Mouse (Mus musculus) MEL (cell line): ENCODE measurements around the gene Rln3.

Experiments
- CTCF ChIP-seq, 3 experiments: IDR thresholded peaks in 2 of 3; conservative IDR thresholded peaks in 1 of 3; 2 replicates each; pipeline ENCODE4 v1.5.1; 2011 to 2012; ENCODE audit warnings: low read length in 3 of 3, low read depth in 2 of 3, mild to moderate bottlenecking in 2 of 3, improper control_type of control experiment in 1 of 3, inconsistent platforms in 1 of 3, mixed read lengths in 1 of 3, moderate library complexity in 1 of 3; ENCODE audit not compliant: control insufficient read depth in 1 of 3, insufficient read depth in 1 of 3, poor library complexity in 1 of 3, severe bottlenecking in 1 of 3
- ELF1 ChIP-seq: IDR thresholded peaks from 2 replicates; pipeline ENCODE4 v1.6.1; 2014; ENCODE audit warnings: low read depth, mild to moderate bottlenecking, inconsistent platforms, low read length, improper control_type of control experiment, moderate library complexity
- EP300 ChIP-seq, 2 experiments: IDR thresholded peaks; 2 replicates each; pipeline ENCODE4 v1.6.1; 2011; ENCODE audit warnings: improper control_type of control experiment in 2 of 2, low read length in 2 of 2, low read depth in 1 of 2, mild to moderate bottlenecking in 1 of 2
- HCFC1 ChIP-seq: IDR thresholded peaks from 2 replicates; pipeline ENCODE4 v1.6.1; 2012; ENCODE audit warnings: low read depth, mild to moderate bottlenecking, inconsistent platforms, low read length, improper control_type of control experiment, moderate library complexity
- MAFK ChIP-seq: IDR thresholded peaks from 2 replicates; pipeline ENCODE4 v1.6.1; 2011; ENCODE audit warnings: low read depth, mild to moderate bottlenecking, low read length, improper control_type of control experiment, borderline replicate concordance
- MAX ChIP-seq: IDR thresholded peaks from 2 replicates; pipeline ENCODE4 v1.6.1; 2011; ENCODE audit warnings: low read length, improper control_type of control experiment
- MYC ChIP-seq: IDR thresholded peaks from 2 replicates; pipeline ENCODE4 v1.6.1; 2011; ENCODE audit warnings: low read depth, mild to moderate bottlenecking, low read length, improper control_type of control experiment, moderate library complexity
- POLR2A ChIP-seq, 2 experiments: IDR thresholded peaks; 2 replicates each; pipeline ENCODE4 v1.6.1; 2011 to 2012; ENCODE audit warnings: low read length in 2 of 2, mild to moderate bottlenecking in 2 of 2, control low read depth in 1 of 2, improper control_type of control experiment in 1 of 2, low read depth in 1 of 2, moderate library complexity in 1 of 2; ENCODE audit not compliant: control insufficient read depth in 1 of 2, insufficient read depth in 1 of 2, poor library complexity in 1 of 2
- POLR2AphosphoS2 ChIP-seq: IDR thresholded peaks from 2 replicates; pipeline ENCODE4 v1.6.1; 2011; ENCODE audit warnings: low read length, improper control_type of control experiment
- POLR2AphosphoS5 ChIP-seq: IDR thresholded peaks from 2 replicates; pipeline ENCODE4 v1.6.1; 2012; ENCODE audit warnings: low read depth, borderline replicate concordance, mild to moderate bottlenecking, inconsistent platforms, low read length, moderate library complexity, mixed read lengths
- TCF12 ChIP-seq: IDR thresholded peaks from 2 replicates; pipeline ENCODE4 v1.6.1; 2014; ENCODE audit warnings: low read depth, mild to moderate bottlenecking, inconsistent platforms, low read length, improper control_type of control experiment, moderate library complexity
- USF1 ChIP-seq: IDR thresholded peaks from 2 replicates; pipeline ENCODE4 v1.6.1; 2014; ENCODE audit warnings: low read depth, mild to moderate bottlenecking, inconsistent platforms, low read length, improper control_type of control experiment, moderate library complexity
- ZC3H11A ChIP-seq: IDR thresholded peaks from 2 replicates; pipeline ENCODE4 v1.6.1; 2012; ENCODE audit warnings: low read depth, mild to moderate bottlenecking, inconsistent platforms, low read length, improper control_type of control experiment
- ZNF384 ChIP-seq: IDR thresholded peaks from 2 replicates; pipeline ENCODE4 v1.6.1; 2012; ENCODE audit warnings: low read depth, mild to moderate bottlenecking, inconsistent platforms, low read length, improper control_type of control experiment

- TF ChIP-seq MAX (no peak), MYC (no peak), POLR2A (IDR thresholded peaks at IDR 0.05; ENCODE audit: control insufficient read depth in 1 of 2, insufficient read depth in 1 of 2, low read depth in 1 of 2, low read length in 2 of 2, poor library complexity in 1 of 2) (no peak), ELF1 (no peak), ZNF384 (no peak), CTCF (IDR thresholded peaks at IDR 0.05 in 2 of 3, conservative IDR thresholded peaks at IDR 0.05 in 1 of 3; ENCODE audit: control insufficient read depth in 1 of 3, insufficient read depth in 1 of 3, low read depth in 2 of 3, low read length in 3 of 3, poor library complexity in 1 of 3, severe bottlenecking in 1 of 3) (no peak), POLR2AphosphoS5 (no peak), TCF12 (no peak), ZC3H11A (no peak), POLR2AphosphoS2 (no peak), USF1 (no peak), MAFK (no peak), HCFC1 (no peak), EP300 (IDR thresholded peaks at IDR 0.05; ENCODE audit: low read depth in 1 of 2, low read length in 2 of 2) (no peak)
Observed at GRCm38 (mm10) chr8:84083829-84084241, 39.0 kb upstream of the Rln3 start.
